Mouse (Mus musculus) liver, postnatal 0 days (tissue): ENCODE data around the gene Fam114a1.

ENCODE experiments used
- CTCF ChIP-seq: sonication (generic); IDR thresholded peaks from 2 replicates; pipeline ENCODE4 v1.5.1; 2016; ENCODE audit warnings: antibody characterized with exemption, low read depth
- EP300 ChIP-seq: IDR thresholded peaks from 2 replicates; pipeline ENCODE4 v1.6.1; 2016; ENCODE audit warnings: antibody characterized with exemption, low read depth, mild to moderate bottlenecking

- TF ChIP-seq EP300: no peak
- 0 out of 2 replicates have a peak, but pooled peaks have one; percentile 12 for TF ChIP-seq CTCF
Measured at GRCm38 (mm10) chr5:64963271-64963670, 6.6 kb upstream of the Fam114a1 start.
